Mouse (Mus musculus): ENCODE measurements around the gene Dgat2. TPM values are rescaled to one million over a fixed set of nuclear protein-coding genes. Genes with fewer than 3 reads are reported as not detected.

Dgat2 gene
- total RNA-seq, 2 experiments from 2014 or later = 272 to 339 TPM

DNA sequence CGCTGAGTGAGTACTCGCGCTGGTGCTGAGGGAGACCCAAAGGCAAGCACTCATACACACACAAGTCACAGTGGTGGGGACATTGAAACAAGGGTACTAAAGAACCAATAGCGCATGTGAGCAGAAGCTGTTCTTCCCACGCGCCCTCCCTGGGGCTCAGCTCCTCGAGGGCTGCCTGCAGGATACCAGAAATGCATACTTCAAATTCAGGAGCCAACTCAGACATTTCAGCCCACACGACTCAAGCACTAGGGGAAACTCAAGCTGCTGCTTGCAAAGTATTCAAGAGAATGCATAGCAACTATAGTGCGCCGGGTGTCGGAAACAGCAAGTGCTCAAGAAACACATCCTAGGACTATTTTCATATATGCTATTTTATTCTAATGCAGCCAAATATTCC lies 37.9 kb downstream of the Dgat2 start:
- intact Hi-C loops (cut with DNase I) = no loop called here
- DNase-seq (ENCODE audit: low spot score) = no peak

DNA sequence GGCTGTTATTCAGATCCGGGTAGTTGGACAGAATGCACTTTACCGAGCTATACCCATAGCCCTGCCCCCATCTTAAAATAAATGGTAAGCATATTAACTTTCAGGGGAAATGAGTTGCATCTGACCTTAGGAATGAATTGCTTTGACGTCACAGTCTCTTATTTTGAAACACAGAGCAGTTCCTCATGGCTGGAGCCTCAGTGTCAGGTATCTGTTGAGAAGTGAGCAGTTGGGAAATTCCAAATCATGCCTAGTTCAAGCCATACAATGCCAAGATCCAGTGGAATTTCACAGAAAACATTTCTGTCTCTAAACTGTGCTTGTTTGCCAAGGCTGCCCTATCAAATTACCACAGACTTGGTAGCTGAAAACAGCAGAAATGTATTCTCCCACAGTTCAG lies 39.3 kb downstream of the Dgat2 start:
- DNase-seq (ENCODE audit: low spot score) = no peak
- intact Hi-C loops (cut with DNase I) = no loop called here

DNA sequence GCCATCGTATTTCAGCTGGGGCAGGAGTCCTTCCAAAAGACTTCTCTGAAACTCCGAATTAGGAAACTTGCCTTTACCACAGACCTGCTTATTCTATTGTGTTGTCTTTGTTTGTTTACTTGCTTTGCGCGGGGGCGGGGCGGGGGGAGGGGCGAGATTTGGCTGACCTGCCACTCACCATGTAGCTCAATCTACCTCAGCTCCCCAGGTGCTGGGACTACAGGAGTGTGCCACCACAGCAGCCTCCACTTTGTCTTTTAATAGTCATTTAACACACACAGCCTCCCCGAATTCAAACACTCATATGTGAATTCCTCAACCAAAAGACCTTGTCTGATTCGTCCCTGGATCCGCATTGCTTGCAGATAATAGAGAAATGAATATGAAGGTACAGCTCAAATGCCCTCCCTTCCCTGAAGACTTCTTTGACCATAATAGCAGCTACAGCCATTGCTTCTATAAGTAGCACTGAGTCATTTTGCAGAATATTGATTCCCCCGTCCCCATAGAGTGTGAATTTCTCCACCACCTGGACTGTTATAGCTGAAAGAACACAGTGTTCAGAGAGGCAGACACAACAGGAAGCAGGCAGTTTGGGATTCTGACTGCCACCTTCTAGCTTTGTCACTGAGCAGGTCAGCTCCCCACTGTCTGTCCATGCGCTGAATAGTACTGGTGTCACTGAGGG lies 40.5 kb downstream of the Dgat2 start:
- no peak for DNase-seq (ENCODE audit: low spot score)
- intact Hi-C loops (cut with DNase I) = no loop called here

DNA sequence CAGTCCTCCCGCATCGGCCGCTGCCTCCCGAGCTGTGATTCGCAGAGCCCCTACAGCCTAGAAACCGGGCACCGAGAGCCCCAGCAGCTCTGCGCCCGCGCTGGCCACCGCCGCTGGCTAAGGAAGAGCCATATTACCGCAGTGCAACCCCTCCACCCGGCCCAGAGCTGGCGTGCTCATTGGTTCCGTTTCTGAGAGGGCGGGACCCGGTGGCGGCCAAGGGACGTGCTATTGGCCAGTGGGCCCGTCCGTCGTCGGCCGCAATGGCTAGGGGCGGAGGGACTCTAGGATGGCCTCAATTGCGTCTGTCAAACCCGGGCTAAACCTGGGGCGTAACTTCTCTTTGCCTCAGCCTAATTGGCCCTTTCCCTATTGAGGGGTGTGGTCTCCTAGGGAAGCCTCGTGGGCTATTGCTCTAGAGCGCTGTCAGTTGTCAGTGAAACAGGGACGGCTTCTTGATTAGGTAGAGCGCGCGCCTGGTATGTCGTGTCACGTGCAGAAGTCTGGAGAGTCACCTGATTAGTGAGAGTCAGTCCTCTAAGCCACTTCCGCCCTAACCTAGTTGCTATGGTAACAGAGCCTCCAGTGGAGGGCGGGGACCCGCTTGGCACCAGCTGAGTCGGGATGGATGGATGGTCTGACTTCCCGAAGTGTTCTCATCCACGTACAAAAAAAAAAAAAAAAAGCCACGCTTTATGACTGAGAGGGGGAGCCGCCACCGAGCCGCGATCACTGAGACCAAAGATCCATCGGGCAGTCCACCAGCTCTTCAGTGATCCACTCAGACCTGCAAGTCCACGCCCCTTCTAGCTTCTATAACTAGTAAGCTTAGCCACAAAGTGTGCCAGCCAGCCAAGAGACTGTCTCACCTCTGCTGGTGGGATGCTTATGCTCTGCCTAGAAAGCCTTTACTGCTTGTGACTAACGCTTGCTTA lies 41.3 kb downstream of the Dgat2 start, which contains the start of gene Uvrag:
TSS of gene Uvrag (minus strand) at position 158 of the 935 bp plus-strand sequence.
- peak; percentile 99 for DNase-seq (ENCODE audit: low spot score)
- intact Hi-C loops (cut with DNase I) = no loop called here

DNA sequence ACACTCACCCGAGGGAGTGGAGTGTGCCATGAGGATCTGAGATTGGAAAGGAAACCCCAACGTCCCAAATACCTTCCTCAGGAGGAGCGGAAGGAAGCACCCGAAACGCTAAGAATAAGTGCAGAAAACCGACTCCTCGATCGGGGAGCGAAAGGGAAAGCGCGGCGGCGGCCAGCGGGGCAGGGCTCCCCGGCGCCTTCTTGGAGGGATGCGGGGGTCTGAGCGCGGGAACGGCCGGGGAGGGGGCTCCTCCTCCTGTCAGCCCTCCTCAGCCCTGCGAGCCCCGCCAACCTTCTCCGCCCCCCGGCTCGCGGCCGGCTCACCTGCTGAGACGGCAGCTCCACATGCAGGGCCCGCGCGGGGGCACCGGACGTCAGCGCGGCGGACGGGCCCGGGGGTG lies 42.0 kb downstream of the Dgat2 start:
- intact Hi-C loops (cut with DNase I) = no loop called here
- no peak for DNase-seq (ENCODE audit: low spot score)

DNA sequence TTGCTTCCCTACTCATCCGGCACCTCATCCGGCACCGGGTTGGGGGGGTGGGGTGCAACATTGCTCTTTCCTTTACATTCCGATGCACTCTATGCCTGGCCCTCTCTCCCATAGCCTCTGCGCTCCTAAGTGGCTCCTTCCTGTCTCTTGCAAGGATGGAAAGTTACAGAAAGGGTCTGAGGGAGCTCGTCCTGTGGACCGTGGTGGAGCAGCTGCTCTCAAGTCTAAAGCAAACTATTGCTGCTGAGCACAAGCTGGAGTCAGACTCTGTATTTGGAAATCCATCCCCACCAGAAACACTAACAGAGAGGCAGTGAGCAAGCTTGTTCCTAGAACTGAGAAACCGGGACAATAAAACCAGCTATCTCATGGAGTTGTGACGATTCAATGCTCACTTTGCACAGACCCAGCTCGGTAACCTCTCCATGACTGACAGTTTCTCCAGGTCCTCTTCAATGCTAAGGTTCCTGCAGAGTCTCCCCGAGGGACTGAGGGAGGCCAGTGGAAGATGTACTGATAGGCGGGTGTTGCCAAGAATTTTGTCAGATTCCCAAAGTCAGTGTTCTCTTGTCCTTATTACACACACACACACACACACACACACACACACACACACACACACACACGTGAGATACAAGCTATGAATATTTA lies 42.6 kb downstream of the Dgat2 start:
- no peak for DNase-seq (ENCODE audit: low spot score)
- intact Hi-C loops (cut with DNase I) = no loop called here

DNA sequence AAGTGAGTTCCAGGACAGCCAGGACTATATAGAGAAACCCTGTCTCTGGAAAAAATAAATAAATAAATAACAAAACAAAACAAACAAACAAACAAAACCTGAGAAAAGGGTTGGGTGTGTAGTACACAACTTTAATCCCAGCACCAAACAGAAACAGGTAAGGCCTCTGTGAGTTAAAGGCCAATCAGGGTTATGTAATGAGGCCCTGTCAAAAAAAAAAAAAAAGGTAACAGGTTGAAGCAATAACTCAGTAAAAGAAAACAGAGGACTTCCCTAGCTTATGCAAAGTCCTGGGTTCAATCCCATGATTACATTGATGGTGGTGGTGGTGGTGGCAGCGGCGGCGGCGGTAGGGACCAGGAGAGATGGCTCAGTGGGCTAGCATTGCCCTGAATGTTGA lies 45.0 kb downstream of the Dgat2 start:
- intact Hi-C loops (cut with DNase I) = no loop called here
- DNase-seq (ENCODE audit: low spot score) = no peak

DNA sequence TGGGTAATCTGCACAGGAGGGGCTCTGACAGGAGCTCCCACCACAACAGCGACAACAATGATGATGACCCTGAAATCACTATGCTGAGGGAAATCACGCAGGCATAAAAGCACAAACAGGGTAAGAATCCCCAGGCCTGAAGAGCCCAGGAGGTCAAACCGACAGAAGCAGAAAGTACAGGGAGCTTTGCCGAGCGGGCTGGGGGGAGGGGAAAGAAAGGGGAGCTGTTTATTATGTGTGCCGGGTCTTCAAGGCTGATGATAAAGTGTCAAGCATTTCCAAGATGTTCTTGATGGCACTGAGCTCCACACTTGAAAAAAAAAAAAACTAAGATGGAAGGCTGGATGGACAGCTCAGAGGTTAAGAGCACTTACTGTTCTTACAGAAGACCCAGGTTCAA lies 45.7 kb downstream of the Dgat2 start:
- DNase-seq (ENCODE audit: low spot score) = no peak
- intact Hi-C loops (cut with DNase I) = no loop called here

DNA sequence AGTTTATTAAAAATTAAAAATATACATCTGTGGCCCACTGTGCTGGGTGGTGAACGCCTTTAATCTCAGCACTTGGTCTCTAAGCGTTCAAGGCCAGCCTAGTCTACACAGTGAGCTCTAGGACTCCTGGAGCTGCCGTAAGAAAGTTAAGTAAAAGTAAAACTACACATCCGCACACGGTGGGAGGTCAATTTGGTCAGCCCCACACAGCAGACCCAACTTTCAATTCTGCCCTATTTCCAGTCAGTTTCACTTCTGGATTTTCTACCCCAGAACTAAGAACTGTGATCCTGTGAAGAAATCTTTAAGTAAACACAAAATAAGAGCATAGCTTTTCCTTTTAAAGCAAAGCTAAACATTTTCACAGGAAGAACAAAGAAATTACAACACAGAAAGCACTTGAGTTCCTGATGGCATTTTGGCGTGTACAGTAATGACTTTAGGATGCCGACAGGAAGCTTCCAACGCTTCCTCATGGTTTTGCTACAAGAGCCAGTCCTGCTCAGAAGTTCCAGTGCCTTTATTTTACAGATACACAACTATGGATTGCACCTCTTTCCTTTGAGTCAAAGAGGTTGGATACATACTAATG lies 48.6 kb downstream of the Dgat2 start:
- intact Hi-C loops (cut with DNase I) = no loop called here
- DNase-seq (ENCODE audit: low spot score) = no peak

DNA sequence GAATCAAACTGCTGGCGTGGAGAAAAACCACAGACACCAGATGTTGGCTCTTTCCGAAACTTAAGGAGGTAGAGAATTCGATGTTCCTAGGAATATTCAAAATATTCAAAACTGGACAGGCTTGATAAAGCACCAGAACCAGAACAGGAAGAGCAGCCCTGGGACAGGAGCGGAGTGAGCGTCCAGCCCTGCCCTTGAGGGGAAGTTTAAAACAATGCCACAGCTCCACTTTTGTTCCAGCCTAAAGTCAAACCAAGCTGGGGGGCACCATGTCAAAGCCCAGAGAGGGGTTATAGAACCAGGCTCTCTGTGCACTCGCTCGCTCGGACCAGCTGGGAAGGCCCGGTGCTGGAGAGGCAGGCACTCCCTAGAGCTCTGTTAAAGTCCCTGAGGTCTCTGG lies 49.9 kb downstream of the Dgat2 start:
- intact Hi-C loops (cut with DNase I) = no loop called here

DNA sequence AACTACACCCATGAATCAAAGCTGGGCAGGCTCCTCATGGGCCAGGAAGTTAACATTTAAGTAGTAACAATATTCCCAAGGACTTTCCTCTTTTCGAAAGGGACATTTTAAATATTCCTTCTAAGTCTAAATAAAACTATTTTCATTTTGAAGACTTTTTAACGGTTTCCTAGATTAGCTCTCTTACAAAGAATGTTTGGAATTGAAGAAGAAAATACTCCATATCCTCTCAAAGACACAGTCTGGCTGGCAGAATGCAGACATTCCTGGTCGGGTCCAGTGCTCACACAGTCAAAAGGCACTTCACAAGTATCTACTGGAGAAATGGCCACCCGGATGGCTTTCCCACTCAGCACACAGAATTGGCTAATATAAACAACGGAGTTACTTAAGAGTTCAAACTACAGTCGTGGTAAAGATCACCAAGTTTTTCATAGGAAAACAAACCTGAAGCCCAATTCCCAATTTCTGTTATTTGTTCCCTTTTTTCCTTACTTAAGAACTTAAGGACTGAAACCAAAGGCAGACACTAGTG lies 50.6 kb downstream of the Dgat2 start:
- intact Hi-C loops (cut with DNase I) = no loop called here

More for the DNA sequence above, 49.9 kb downstream of the Dgat2 start:
- DNase-seq (ENCODE audit: low spot score) = no peak

DNA sequence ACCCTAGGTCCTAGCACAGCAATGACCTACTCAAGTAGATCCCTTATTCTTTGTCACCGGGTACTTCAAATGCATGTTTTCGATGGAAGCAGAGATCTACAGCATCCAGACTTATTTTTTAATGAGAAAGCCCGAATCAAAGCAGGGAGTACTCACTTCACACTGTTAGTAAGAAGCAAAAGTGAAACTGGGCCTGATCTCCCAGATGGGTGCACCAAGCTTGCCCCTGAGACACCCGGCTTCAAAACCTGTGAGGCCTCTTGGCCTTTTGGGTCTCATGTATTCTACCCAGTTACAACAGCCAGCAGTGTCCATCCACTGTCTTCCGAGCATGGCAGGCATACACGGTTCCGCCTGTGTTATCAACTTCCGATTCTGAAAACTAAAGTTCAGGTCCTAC lies 53.6 kb downstream of the Dgat2 start:
- intact Hi-C loops (cut with DNase I) = no loop called here
- no peak for DNase-seq (ENCODE audit: low spot score)

More for the DNA sequence above, 50.6 kb downstream of the Dgat2 start:
- DNase-seq (ENCODE audit: low spot score) = no peak

DNA sequence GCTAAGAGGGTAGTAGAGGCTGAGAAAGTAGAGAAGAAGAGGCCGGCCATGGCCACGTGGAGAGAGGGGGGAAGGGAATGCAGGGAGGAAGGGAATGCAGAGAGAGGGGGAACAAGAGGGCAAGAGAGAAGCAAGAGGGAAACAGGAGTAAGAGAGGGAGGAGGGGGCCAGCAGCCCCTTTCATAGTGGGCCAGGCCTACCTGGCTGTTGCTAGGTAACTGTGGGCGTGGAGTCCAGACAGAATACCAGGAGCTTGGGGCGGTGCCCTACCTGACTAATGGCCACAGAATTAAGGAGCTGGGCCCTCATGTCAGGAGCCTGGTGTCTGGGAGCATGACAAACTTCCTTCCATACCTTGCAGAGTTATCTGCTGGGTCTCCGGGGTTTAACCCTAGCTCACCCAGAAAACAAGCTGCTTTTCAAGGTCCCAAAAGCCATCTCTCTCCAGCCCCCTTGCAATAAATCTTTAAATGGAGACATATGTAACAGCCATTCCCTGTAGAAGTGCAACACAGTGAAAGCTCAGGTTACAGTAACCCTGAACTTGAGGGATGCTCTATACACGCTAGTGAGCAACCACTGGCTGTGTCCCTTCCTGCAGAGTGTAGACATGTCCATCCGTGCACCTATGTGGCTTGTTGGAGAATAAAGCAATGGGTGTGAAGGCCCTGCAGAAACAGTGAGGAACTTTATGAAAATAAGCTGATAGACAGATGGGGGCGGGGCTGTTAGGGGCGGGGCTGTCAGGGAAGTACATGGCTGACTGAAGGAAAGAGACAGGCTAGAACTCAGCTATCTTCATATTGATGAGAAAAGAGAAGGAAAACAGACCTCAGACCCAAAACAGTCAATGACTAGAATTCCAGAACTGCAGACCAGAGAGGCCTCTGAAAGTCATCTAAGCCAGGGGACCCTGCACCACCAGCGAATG lies 54.2 kb downstream of the Dgat2 start:
- DNase-seq (ENCODE audit: low spot score) = no peak
- intact Hi-C loops (cut with DNase I) = no loop called here

DNA sequence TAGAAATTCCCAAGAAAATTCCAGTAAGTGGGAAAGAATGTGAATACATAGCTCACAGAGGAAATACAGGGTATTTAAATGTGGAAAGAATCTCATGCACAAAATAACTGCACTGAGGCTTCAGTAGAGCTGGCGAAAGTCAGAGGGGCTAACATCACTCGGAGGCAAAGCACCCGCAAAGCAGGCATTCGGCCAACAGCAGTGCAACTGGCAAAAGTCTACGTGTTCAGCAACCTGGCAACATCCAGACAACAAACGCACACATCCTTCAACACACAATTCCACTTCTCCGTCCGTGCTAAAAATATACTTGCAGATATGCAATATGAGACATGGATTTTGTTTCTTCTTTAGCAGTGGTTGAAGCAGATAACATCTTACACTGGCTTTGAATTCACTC lies 56.5 kb downstream of the Dgat2 start:
- DNase-seq (ENCODE audit: low spot score) = no peak
- intact Hi-C loops (cut with DNase I) = no loop called here

DNA sequence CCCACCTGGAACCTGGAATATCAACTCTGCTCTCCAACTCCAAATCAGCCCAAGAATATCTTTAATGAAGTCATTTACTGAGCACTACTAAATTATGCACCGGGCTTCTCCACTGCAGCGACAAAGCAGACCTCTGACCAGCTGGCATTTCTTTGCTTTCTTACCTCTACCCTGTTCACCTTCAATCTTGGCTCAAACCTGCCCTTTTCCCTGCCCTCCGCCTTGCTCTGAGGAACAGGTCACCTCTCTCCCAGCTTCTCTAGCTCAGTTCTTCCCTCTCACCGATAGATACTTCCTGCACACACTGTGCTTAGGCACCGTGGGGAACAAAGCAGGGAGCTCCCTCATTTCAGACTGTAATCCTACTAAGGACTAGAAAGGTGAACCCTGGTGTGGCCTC lies 59.9 kb downstream of the Dgat2 start:
- intact Hi-C loops (cut with DNase I) = no loop called here
- DNase-seq (ENCODE audit: low spot score) = no peak

DNA sequence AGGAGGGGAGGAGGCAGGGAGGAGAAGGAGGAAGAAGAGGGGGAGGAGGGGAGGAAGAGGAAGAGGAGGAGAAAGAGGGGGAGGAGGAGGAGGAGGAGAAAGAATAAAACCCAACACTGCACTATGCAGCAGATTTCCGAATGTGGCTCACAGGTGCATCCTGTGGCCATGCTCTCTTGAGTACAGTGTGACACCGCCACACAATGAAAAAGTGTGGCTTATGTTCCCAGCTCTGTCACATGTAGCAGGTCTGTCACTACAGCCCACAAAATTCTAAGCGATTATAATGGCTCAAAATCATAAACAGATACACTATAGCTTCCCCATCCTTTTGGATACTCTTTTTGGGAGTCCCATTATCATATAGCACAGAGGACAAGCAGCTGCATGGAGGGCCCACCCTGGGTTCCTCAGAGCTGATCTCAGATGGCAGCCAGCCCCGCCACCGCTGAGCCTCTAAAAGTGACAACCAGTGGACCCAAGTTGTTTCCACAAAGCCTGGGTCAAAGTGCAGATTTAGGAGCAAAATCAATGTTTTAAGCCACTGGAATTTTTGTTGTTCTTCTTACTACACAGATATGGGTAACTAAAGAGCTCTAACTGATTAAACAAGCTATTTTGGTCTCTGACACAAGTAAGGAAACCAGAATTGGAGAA lies 61.5 kb downstream of the Dgat2 start:
- DNase-seq (ENCODE audit: low spot score) = no peak
- intact Hi-C loops (cut with DNase I) = no loop called here

DNA sequence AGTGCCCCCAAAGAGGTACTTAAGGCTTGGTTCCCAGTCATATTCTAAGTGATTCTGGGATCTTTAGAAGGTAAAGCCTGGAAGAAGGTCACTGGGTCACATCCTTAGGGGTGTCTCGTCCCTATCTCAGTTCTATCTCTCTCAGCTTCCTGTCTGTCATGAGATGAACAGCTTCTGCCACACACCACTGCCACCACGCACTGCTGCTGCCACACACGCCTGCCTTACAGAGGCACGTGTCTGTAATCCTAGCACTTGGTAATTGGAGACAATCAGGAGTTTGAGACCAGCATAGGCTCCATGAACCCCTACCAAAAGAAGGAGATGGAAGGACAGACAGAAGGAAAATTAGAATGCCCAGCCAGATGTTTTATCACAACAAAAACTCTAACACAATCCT lies 62.4 kb downstream of the Dgat2 start:
- intact Hi-C loops (cut with DNase I) = no loop called here
- DNase-seq (ENCODE audit: low spot score) = no peak

DNA sequence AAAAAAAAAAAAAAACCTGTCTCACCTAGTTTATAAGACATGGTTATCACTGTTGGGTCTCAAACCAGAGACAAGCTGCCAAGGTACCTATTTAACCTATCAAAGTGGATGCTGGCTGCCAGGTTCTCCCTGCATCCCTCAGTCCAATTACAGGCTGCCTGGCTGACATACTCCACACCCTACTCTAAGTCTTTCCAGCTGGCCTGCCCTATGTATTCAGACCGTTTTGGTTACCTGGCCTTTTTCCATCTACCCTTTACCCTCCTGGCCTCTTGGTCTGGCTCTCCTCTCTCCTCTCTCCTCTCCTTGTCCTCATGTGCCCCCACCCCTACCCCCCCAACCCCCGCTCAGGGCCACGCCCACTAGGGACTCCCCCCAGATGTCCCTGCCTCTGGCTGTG lies 65.7 kb downstream of the Dgat2 start:
- intact Hi-C loops (cut with DNase I) = no loop called here
- DNase-seq (ENCODE audit: low spot score) = no peak

Measured in heart, postnatal 25 days (tissue).